Comparison of ENCODE assay signal across 20 mouse cellular contexts in genomic region chr11:64369516-64369915, GRCm38 (mm10).
DNase-seq lines count a peak whose midpoint lies in the region.
"Had no signal": no experiment of that assay in that cellular context is flagged by ENCODE, and none has a peak within 500 bp of the region (broad histone marks: within the 10 kb centered on the region; RNA-seq: fewer than 3 reads in every experiment).

No protein-coding gene starts in this region.

- no peaks in the 10 kb centered on the region for H3K9me3 ChIP-seq in heart, embryonic 10.5 days
- H3K9me3 ChIP-seq: embryonic facial prominence, embryonic 13.5 days; hindbrain, embryonic 15.5 days; midbrain, embryonic 12.5 days; stomach, embryonic 15.5 days had no signal

- no peaks in the 10 kb centered on the region for H3K36me3 ChIP-seq in heart, embryonic 10.5 days
- H3K36me3 ChIP-seq: embryonic facial prominence, embryonic 13.5 days; hindbrain, embryonic 15.5 days; midbrain, embryonic 12.5 days; stomach, embryonic 15.5 days had no signal

- DNase-seq in frontal cortex, adult 2 months (ENCODE audit: extremely low spot score in 1 of 2, low spot score in 1 of 2) = peak; percentile 16 to 50
- DNase-seq in frontal cortex, postnatal 25 days (ENCODE audit: low spot score in 2 of 2) = no peak
- DNase-seq in right cerebral cortex, adult 18-20 months = peak; percentile 71
- DNase-seq in right cerebral cortex, postnatal 10 days (ENCODE audit: low spot score in 2 of 2) = no peak
- peak; percentile 3 for DNase-seq in layer of hippocampus, postnatal 14 days (ENCODE audit: low spot score in 2 of 2)
- DNase-seq in telencephalon, adult 2 months (ENCODE audit: low read depth, low spot score) = peak; percentile 44
- no peak for DNase-seq in heart, embryonic 10.5 days (ENCODE audit: low spot score)
- DNase-seq in cerebellum, postnatal 14 days = no peak
- DNase-seq: cerebellum, adult 11-12 months; gastrocnemius, postnatal 25 days; heart, postnatal 14 days; kidney, adult 11 months; kidney, postnatal 10 days; lung, embryonic 14.5 days had no signal

- WGBS in heart, embryonic 10.5 days = 85% methylated on average over 8 of the region's 8 CpGs

- H3K27ac ChIP-seq in heart, embryonic 10.5 days = no peak overlapping the region
- H3K27ac ChIP-seq: embryonic facial prominence, embryonic 13.5 days; hindbrain, embryonic 15.5 days; macrophage; midbrain, embryonic 12.5 days; stomach, embryonic 15.5 days had no signal

- H3K4me3 ChIP-seq in heart, embryonic 10.5 days = no peak overlapping the region
- H3K4me3 ChIP-seq: embryonic facial prominence, embryonic 13.5 days; hindbrain, embryonic 15.5 days; midbrain, embryonic 12.5 days; myocyte; stomach, embryonic 15.5 days had no signal

- H3K27me3 ChIP-seq in heart, embryonic 10.5 days (ENCODE audit: insufficient read depth, poor library complexity, severe bottlenecking) = no peaks in the 10 kb centered on the region
- H3K27me3 ChIP-seq: embryonic facial prominence, embryonic 13.5 days; hindbrain, embryonic 15.5 days; midbrain, embryonic 12.5 days; stomach, embryonic 15.5 days had no signal

- H3K4me1 ChIP-seq in heart, embryonic 10.5 days = no peaks in the 10 kb centered on the region
- H3K4me1 ChIP-seq: embryonic facial prominence, embryonic 13.5 days; hindbrain, embryonic 15.5 days; midbrain, embryonic 12.5 days; stomach, embryonic 15.5 days had no signal

Comparison
In these comparisons a context has a peak if more than half of its experiments do, and no peak if none do; other contexts are left out.
1. DNase-seq: peak in frontal cortex, adult 2 months (2 of 2), right cerebral cortex, adult 18-20 months (single experiment), layer of hippocampus, postnatal 14 days (2 of 2) and telencephalon, adult 2 months (single experiment); none in frontal cortex, postnatal 25 days (0 of 2), right cerebral cortex, postnatal 10 days (0 of 2), heart, embryonic 10.5 days (single experiment) and cerebellum, postnatal 14 days (0 of 2).